Mouse (Mus musculus) heart, adult 18-20 months (tissue): Measurements from ENCODE around the gene Ice2. TPM values are rescaled to one million over a fixed set of nuclear protein-coding genes. Genes with fewer than 3 reads are reported as not detected.

Experiments used
- DNase-seq, 2 experiments: peaks; one replicate each; pipeline ENCODE4 v3.0.0; 2021 to 2022; ENCODE audit warnings: mixed read lengths in 1 of 2
- long read RNA-seq, 2 experiments: library from polyadenylated mRNA; stranded (forward); transcript quantifications; one replicate each; pipeline ENCODE4 v2.0.0; 2021
- total RNA-seq, 2 experiments: library from RNA; stranded (reverse); gene quantifications; 2 replicates each; pipeline ENCODE4 v1.2.3; 2021

Gene Ice2
- total RNA-seq = 1 to 10 TPM; 6.4 to 8.9 TPM
- long read RNA-seq, experiment 1, full-length matches to known transcripts = 1 of 5 reads
- long read RNA-seq, experiment 1, partial matches to known transcripts = 0 of 5 reads
- long read RNA-seq, experiment 1, other reads (novel, unspliced or antisense) = 4 of 5 reads
- long read RNA-seq, experiment 2, partial matches to known transcripts = 2 of 5 reads
- long read RNA-seq, experiment 2, other reads (novel, unspliced or antisense) = 3 of 5 reads

GRCm38 (mm10) chr9:69397760-69398452 is at the start of gene Ice2:
Gene Ice2 (plus strand): TSS chr9:69397906.
- DNase-seq = peak; percentile 80 to 83

GRCm38 (mm10) chr9:69349537-69349936 is 48.2 kb upstream of the Ice2 start:
- DNase-seq = no peak

GRCm38 (mm10) chr9:69354228-69354627 is 43.5 kb upstream of the Ice2 start:
- no peak for DNase-seq

- peak; percentile 48 to 79 for DNase-seq
These were observed 39.9 kb upstream of the Ice2 start for GRCm38 (mm10) chr9:69357834-69358233.

GRCm38 (mm10) chr9:69358797-69359196 is 38.9 kb upstream of the Ice2 start:
- no peak for DNase-seq

- DNase-seq = no peak
These were observed 35.7 kb upstream of the Ice2 start for GRCm38 (mm10) chr9:69361951-69362445.

- DNase-seq = no peak
These were observed 34.9 kb upstream of the Ice2 start for GRCm38 (mm10) chr9:69362766-69363165.

GRCm38 (mm10) chr9:69364117-69364516 is 33.6 kb upstream of the Ice2 start:
- no peak for DNase-seq

- no peak for DNase-seq
These were observed 30.7 kb upstream of the Ice2 start for GRCm38 (mm10) chr9:69367055-69367454.

GRCm38 (mm10) chr9:69368071-69368470 is 29.6 kb upstream of the Ice2 start:
- DNase-seq = peak; percentile 62 to 86

- peak; percentile 16 to 33 for DNase-seq
These were observed 26.5 kb upstream of the Ice2 start for GRCm38 (mm10) chr9:69371046-69371724.

- DNase-seq = no peak
These were observed 24.8 kb upstream of the Ice2 start for GRCm38 (mm10) chr9:69372871-69373270.

- DNase-seq = no peak
These were observed 20.6 kb upstream of the Ice2 start for GRCm38 (mm10) chr9:69376982-69377653.

GRCm38 (mm10) chr9:69377654-69378045 is 20.1 kb upstream of the Ice2 start:
- DNase-seq = no peak

GRCm38 (mm10) chr9:69380546-69380945 is 17.2 kb upstream of the Ice2 start:
- DNase-seq = no peak

GRCm38 (mm10) chr9:69381741-69382140 is 16.0 kb upstream of the Ice2 start:
- no peak for DNase-seq

- no peak for DNase-seq
These were observed 13.2 kb upstream of the Ice2 start for GRCm38 (mm10) chr9:69384475-69384874.

- DNase-seq = no peak
These were observed 12.8 kb upstream of the Ice2 start for GRCm38 (mm10) chr9:69384905-69385304.

- no peak for DNase-seq
These were observed 10.4 kb upstream of the Ice2 start for GRCm38 (mm10) chr9:69387296-69387695.

- DNase-seq = no peak
These were observed 7.1 kb upstream of the Ice2 start for GRCm38 (mm10) chr9:69390631-69391030.

- DNase-seq = no peak
These were observed 3.5 kb upstream of the Ice2 start for GRCm38 (mm10) chr9:69394234-69394633.

- no peak for DNase-seq
These were observed 310 bp upstream of the Ice2 start for GRCm38 (mm10) chr9:69397432-69397759.

- DNase-seq = no peak
These were observed 746 bp downstream of the Ice2 start for GRCm38 (mm10) chr9:69398453-69398850.
